Mouse (Mus musculus): ENCODE data around the gene Soat2. TPM values are rescaled to one million over a fixed set of nuclear protein-coding genes. Genes with fewer than 3 reads are reported as not detected.

Gene Soat2
- total and polyA plus RNA-seq, 2 experiments from 2014 or later: 0.06 TPM; not detected in 1

DNA sequence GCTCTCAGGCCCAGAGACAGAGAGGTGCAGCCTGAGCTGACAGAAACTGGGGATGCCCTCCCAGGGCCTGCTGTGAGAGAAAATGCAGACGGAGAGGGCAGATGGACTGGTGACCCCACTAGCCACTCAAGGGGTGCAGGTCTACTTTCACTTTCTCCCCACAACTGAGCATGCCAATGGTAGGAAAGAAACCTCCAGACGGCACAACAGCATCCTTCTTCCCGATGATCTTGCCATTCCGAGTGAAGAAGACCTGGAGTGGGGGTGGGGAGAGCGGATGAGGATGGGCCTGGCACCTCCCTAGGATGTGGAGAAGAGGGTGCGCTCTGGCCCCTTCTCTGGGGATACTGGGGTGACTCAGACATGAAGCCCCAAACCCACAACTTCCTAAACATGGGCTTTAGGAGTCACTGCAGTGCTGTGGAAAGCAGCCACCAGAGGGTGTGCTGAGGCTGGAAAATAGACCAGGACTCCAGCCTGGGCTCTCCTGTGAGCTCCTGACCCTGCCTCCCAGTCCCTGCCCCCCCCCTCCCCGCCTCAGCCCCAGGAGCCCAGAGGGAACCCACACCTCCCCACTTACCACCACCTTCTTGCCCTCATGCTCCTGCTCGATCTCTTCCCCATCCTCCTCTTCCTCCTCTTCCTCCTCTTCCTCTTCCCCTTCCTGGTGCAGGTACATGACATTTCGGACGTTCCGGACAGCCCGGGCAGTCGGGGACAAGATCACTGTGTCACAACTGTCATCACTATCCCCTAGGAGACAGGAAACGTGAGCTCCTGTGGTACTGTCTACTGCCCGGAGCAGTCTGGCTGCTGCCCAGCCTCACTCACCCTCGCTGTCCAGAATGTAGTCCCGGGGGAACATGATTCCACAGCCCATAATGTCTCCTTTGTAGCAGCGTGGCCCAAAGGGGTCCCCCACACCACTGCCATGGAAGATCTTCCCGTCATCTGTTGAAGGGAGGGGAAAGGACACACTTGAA, 32.6 kb upstream of the Soat2 start:
- ATAC-seq (ENCODE audit: low FRiP score) (0 out of 2 replicates have a peak, but pooled peaks have one; percentile 31), DNase-seq (ENCODE audit: low spot score) (no peak)
- Histone ChIP-seq H3K36me3 (ENCODE audit: insufficient read depth, low read length) (peaks cover 47% of the 10 kb centered on the region), H3K4me3 (ENCODE audit: low read depth, low read length) (no peak overlapping the region), H3K4me1 (ENCODE audit: insufficient read depth, low read length) (no peaks in the 10 kb centered on the region), H3K27me3 (ENCODE audit: insufficient read depth, low read length) (no peaks in the 10 kb centered on the region), H3K4me2 (ENCODE audit: low read depth, low read length, poor library complexity, severe bottlenecking) (no peak overlapping the region), H3K9me3 (ENCODE audit: low read length) (no peaks in the 10 kb centered on the region), H3K27ac (ENCODE audit: low read depth, low read length) (0 out of 2 replicates have a peak overlapping the region, but pooled peaks have one; percentile 38), H3K9ac (replicated peaks; ENCODE audit: low read length, poor library complexity, severe bottlenecking) (0 out of 2 replicates have a peak overlapping the region, but pooled peaks have one; percentile 33)
- 75% methylated on average over 18 of the region's 19 CpGs for WGBS
- peak; percentile 62 for TF ChIP-seq CTCF (IDR thresholded peaks at IDR 0.05)

DNA sequence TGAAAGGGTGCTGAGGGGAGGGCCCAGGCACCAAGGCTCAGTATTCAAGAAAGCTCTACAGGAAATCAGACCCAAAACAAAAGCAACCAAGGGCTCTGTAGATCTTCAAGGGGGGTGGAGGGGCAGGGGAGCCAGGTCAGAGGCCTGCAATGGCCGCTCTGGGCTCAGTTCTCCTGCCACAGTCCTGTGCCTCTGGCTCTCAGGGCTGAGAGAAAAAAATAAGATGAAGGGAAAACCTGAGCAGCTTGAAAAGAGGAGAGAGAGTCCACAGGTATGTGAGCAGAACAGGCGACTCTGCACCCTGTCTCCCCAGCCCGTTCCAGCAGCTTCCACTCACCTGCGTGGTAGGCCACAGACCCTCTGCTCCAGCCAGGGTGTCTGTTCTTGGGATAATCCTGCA, 31.7 kb upstream of the Soat2 start:
- no peak for DNase-seq (ENCODE audit: low spot score)
- no peak overlapping the region for H3K27ac ChIP-seq (ENCODE audit: low read depth, low read length)
- 0 out of 2 replicates have a peak overlapping the region, but pooled peaks have one; percentile 33 for H3K9ac ChIP-seq (replicated peaks; ENCODE audit: low read length, poor library complexity, severe bottlenecking)
- no peak overlapping the region for H3K4me3 ChIP-seq (ENCODE audit: low read depth, low read length)
- no peaks in the 10 kb centered on the region for H3K9me3 ChIP-seq (ENCODE audit: low read length)
- ATAC-seq (ENCODE audit: low FRiP score): no peak
- H3K27me3 ChIP-seq (ENCODE audit: insufficient read depth, low read length): no peaks in the 10 kb centered on the region
- H3K36me3 ChIP-seq (ENCODE audit: insufficient read depth, low read length): peaks cover 47% of the 10 kb centered on the region
- WGBS: 77% methylated on average over 4 of the region's 4 CpGs
- no peaks in the 10 kb centered on the region for H3K4me1 ChIP-seq (ENCODE audit: insufficient read depth, low read length)
- H3K4me2 ChIP-seq (ENCODE audit: low read depth, low read length, poor library complexity, severe bottlenecking): no peak overlapping the region
- no peak for TF ChIP-seq CTCF (IDR thresholded peaks at IDR 0.05)

DNA sequence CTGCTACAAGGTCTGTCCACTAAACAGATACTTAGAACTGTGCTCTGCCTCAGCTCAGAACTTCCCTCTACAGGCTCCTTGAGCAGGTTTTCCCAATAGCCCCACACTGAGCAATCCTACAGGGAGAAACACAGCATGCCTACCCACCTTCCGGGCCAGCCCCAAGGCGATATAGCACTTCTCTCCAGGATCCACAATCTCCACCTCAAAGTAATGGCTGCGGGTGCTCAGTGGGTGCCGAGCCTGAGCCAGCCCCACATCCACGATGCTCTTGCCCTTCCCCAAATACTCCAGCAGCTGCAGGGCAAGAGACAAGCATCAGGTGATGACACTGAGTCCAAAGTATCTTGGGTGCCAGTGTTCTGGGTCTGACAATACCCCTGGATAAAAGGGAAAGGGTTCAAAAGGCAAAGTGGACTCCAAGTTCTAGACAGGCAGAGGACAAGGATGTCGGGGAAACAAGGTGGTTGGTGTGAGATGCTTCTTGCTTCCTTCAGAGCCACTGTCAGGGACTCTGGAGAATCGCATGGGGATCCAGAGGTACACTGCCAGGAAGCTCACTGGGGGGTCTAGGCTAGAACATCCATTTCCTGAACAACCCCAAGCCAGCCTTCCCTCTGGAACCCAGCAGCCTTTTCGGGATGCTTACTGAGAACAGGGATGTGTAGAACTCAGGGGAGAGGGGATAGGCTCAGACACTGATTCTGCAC, 31.1 kb upstream of the Soat2 start:
- Histone ChIP-seq H3K4me3 (ENCODE audit: low read depth, low read length) (no peak overlapping the region), H3K4me2 (ENCODE audit: low read depth, low read length, poor library complexity, severe bottlenecking) (no peak overlapping the region), H3K36me3 (ENCODE audit: insufficient read depth, low read length) (peaks cover 48% of the 10 kb centered on the region), H3K9me3 (ENCODE audit: low read length) (no peaks in the 10 kb centered on the region), H3K9ac (replicated peaks; ENCODE audit: low read length, poor library complexity, severe bottlenecking) (no peak overlapping the region), H3K27ac (ENCODE audit: low read depth, low read length) (no peak overlapping the region), H3K4me1 (ENCODE audit: insufficient read depth, low read length) (no peaks in the 10 kb centered on the region), H3K27me3 (ENCODE audit: insufficient read depth, low read length) (no peaks in the 10 kb centered on the region)
- DNase-seq (ENCODE audit: low spot score) (no peak), ATAC-seq (ENCODE audit: low FRiP score) (no peak)
- 78% methylated on average over 8 of the region's 8 CpGs for WGBS
- TF ChIP-seq CTCF (IDR thresholded peaks at IDR 0.05): no peak

DNA sequence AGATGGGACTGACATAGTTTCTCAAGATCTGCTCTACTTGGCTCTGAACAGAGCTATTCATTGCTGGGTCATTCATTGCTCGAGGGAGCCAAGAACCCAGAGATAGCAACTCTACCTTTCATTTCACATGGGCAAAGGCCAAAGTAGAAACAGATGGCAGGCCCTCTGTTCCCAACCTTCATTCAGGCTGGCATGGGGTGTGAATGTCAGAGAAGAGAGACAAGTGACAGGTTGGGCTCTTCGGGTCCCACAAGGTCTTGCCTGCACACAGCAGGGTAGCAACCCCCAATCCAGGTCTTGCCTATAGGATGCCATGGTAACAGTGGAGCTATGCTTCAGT, 30.5 kb upstream of the Soat2 start:
- Histone ChIP-seq H3K4me1 (ENCODE audit: insufficient read depth, low read length) (no peaks in the 10 kb centered on the region), H3K9ac (replicated peaks; ENCODE audit: low read length, poor library complexity, severe bottlenecking) (no peak overlapping the region), H3K9me3 (ENCODE audit: low read length) (no peaks in the 10 kb centered on the region), H3K36me3 (ENCODE audit: insufficient read depth, low read length) (peaks cover 51% of the 10 kb centered on the region), H3K4me3 (ENCODE audit: low read depth, low read length) (no peak overlapping the region), H3K4me2 (ENCODE audit: low read depth, low read length, poor library complexity, severe bottlenecking) (no peak overlapping the region), H3K27ac (ENCODE audit: low read depth, low read length) (no peak overlapping the region), H3K27me3 (ENCODE audit: insufficient read depth, low read length) (no peaks in the 10 kb centered on the region)
- no peak for ATAC-seq (ENCODE audit: low FRiP score)
- WGBS: 61% methylated on average over 2 of the region's 2 CpGs
- DNase-seq (ENCODE audit: low spot score): no peak
- TF ChIP-seq CTCF (IDR thresholded peaks at IDR 0.05): no peak

DNA sequence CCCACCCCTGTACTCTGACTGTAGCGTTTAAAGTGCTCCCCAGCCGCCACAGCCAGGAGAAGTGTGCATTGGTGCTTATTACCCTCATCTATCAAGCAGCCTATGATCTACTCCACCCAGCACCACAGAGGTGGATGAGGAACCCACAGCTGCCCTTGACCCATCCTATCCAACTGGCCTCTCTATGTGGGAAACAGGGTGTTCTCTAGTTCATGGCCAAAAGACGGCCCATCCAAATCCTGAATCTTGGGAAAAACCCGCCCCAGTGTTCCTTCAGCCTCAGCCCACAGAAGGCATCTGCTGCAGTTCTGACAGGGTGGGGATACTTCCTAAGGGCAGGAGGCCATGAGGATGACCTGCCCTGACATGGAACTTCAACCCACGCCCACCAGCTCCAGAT, 29.8 kb upstream of the Soat2 start:
- 93% methylated on average over 5 of the region's 5 CpGs for WGBS

DNA sequence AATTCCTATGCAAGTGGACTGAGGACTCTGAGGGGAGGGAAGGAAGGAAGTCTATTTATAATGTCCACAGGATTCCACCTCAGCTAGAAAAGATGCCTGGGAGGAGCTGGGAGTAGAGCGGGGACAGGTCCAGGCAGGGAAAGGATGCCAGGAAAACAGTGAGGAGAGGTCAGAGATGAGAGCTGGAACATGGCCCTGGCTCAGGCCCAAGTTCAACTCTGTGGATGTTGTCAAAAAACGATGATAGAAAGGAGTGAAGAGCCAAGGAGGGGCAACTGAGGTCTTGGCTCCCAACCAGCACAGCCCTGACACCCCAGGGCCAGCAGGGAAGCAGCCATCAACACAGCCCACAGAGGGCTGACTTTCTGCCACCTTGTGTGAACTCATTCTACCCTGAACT, 24.0 kb upstream of the Soat2 start:
- peaks cover 56% of the 10 kb centered on the region for H3K36me3 ChIP-seq (ENCODE audit: insufficient read depth, low read length)
- TF ChIP-seq CTCF (IDR thresholded peaks at IDR 0.05): no peak
- DNase-seq (ENCODE audit: low spot score): no peak

More for the DNA sequence above, 29.8 kb upstream of the Soat2 start:
- Histone ChIP-seq H3K4me1 (ENCODE audit: insufficient read depth, low read length) (no peaks in the 10 kb centered on the region), H3K4me3 (ENCODE audit: low read depth, low read length) (no peak overlapping the region), H3K9ac (replicated peaks; ENCODE audit: low read length, poor library complexity, severe bottlenecking) (no peak overlapping the region), H3K9me3 (ENCODE audit: low read length) (no peaks in the 10 kb centered on the region), H3K4me2 (ENCODE audit: low read depth, low read length, poor library complexity, severe bottlenecking) (no peak overlapping the region), H3K27me3 (ENCODE audit: insufficient read depth, low read length) (no peaks in the 10 kb centered on the region), H3K27ac (ENCODE audit: low read depth, low read length) (no peak overlapping the region), H3K36me3 (ENCODE audit: insufficient read depth, low read length) (peaks cover 57% of the 10 kb centered on the region)
- DNase-seq (ENCODE audit: low spot score) (no peak), ATAC-seq (ENCODE audit: low FRiP score) (no peak)
- no peak for TF ChIP-seq CTCF (IDR thresholded peaks at IDR 0.05)

More for the DNA sequence above, 24.0 kb upstream of the Soat2 start:
- WGBS: 81% methylated on average over 2 of the region's 2 CpGs
- Histone ChIP-seq H3K27me3 (ENCODE audit: insufficient read depth, low read length) (no peaks in the 10 kb centered on the region), H3K9me3 (ENCODE audit: low read length) (no peaks in the 10 kb centered on the region), H3K27ac (ENCODE audit: low read depth, low read length) (no peak overlapping the region), H3K4me3 (ENCODE audit: low read depth, low read length) (no peak overlapping the region), H3K9ac (replicated peaks; ENCODE audit: low read length, poor library complexity, severe bottlenecking) (no peak overlapping the region), H3K4me2 (ENCODE audit: low read depth, low read length, poor library complexity, severe bottlenecking) (no peak overlapping the region), H3K4me1 (ENCODE audit: insufficient read depth, low read length) (no peaks in the 10 kb centered on the region)
- ATAC-seq (ENCODE audit: low FRiP score): no peak

Measured in midbrain, postnatal 0 days (tissue).